ENCODE assay signal across 8 mouse cellular contexts in the genomic region with DNA sequence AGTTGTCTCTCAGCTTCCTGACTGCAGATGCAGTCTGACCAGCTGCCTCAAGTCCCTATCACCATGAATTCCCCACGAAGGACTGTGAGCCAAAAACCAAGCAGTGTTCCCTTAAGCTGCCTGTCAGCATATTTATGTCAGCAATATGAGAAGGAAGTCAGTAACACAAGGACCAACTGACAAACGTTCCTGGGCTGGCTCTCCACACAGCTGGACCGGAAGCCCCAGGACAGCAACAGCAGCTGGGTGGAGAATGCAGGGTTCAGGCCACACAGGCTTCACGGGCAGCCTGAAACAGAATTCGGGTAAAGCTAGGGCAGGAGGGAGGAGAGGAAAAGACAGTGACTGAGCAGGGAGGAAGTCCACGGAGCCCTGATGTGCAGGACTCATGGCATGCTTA. TPM values are rescaled to one million over a fixed set of nuclear protein-coding genes. Genes with fewer than 3 reads are reported as not detected.
DNase-seq lines count a peak whose midpoint lies in the region; ATAC-seq and TF ChIP-seq lines count a peak whose summit lies in the region.

No protein-coding gene starts in this region.

- peak; percentile 88 for DNase-seq in 416B (ENCODE audit: low read depth)
- no peak for DNase-seq in stomach, postnatal 0 days (ENCODE audit: low spot score)
- no peak for DNase-seq in midbrain, embryonic 14.5 days
- DNase-seq in embryo, embryonic 9.5 days (ENCODE audit: extremely low spot score), result no peak
- no peak for DNase-seq in hindbrain, embryonic 10.5 days (ENCODE audit: low spot score)

- 0 out of 2 replicates have a peak overlapping the region, but pooled peaks have one; percentile 1 for H3K4me2 ChIP-seq in intestine, embryonic 15.5 days (replicated peaks)
- no peak overlapping the region for H3K4me2 ChIP-seq in liver, embryonic 15.5 days
- no peak overlapping the region; the same call in 1 of the 2 replicates for H3K4me2 ChIP-seq in stomach, postnatal 0 days (replicated peaks; ENCODE audit: low read depth)
- no peak overlapping the region for H3K4me2 ChIP-seq in midbrain, embryonic 14.5 days (ENCODE audit: low read length)

- TF ChIP-seq CTCF in stomach, postnatal 0 days (IDR thresholded peaks at IDR 0.05; ENCODE audit: low read depth), result no peak

- peaks cover 18% of the 10 kb centered on the region for H3K4me1 ChIP-seq in intestine, embryonic 15.5 days (replicated peaks)
- peaks cover 50% of the 10 kb centered on the region for H3K4me1 ChIP-seq in liver, embryonic 15.5 days (replicated peaks)
- H3K4me1 ChIP-seq in stomach, postnatal 0 days (replicated peaks; ENCODE audit: control insufficient read depth, insufficient read depth), result 0 out of 2 replicates have a peak, but pooled peaks cover 2% of the 10 kb centered on the region
- H3K4me1 ChIP-seq in midbrain, embryonic 14.5 days (ENCODE audit: control insufficient read depth, insufficient read depth, low read length), result no peaks in the 10 kb centered on the region
- peaks cover 20% of the 10 kb centered on the region for H3K4me1 ChIP-seq in hindbrain, embryonic 10.5 days (replicated peaks)

- no peaks in the 10 kb centered on the region for H3K27me3 ChIP-seq in intestine, embryonic 15.5 days (replicated peaks)
- H3K27me3 ChIP-seq in liver, embryonic 15.5 days, result no peaks in the 10 kb centered on the region
- no peaks in the 10 kb centered on the region for H3K27me3 ChIP-seq in stomach, postnatal 0 days (ENCODE audit: control insufficient read depth, insufficient read depth, low read length)
- no peaks in the 10 kb centered on the region for H3K27me3 ChIP-seq in midbrain, embryonic 14.5 days (ENCODE audit: control insufficient read depth, insufficient read depth, low read length)
- no peaks in the 10 kb centered on the region for H3K27me3 ChIP-seq in hindbrain, embryonic 10.5 days (ENCODE audit: insufficient read depth, poor library complexity, severe bottlenecking)

- 0 out of 2 replicates have a peak, but pooled peaks have one; percentile 26 for ATAC-seq in erythroid progenitor cell, adult 5-6 weeks (replicated peaks; ENCODE audit: low FRiP score, poor library complexity, severe bottlenecking)
- peak; percentile 54 for ATAC-seq in intestine, embryonic 15.5 days
- peak; percentile 38; the same call in 1 of the 2 replicates for ATAC-seq in liver, embryonic 15.5 days (ENCODE audit: insufficient read depth)
- peak; percentile 56; the same call in 1 of the 2 replicates for ATAC-seq in stomach, postnatal 0 days (ENCODE audit: low FRiP score, low TSS enrichment)
- ATAC-seq in midbrain, embryonic 14.5 days (ENCODE audit: low FRiP score, low TSS enrichment), result no peak

- no peak overlapping the region for H3K9ac ChIP-seq in intestine, embryonic 15.5 days
- H3K9ac ChIP-seq in liver, embryonic 15.5 days, result no peak overlapping the region
- H3K9ac ChIP-seq in stomach, postnatal 0 days (ENCODE audit: low read length), result 0 out of 2 replicates have a peak overlapping the region, but pooled peaks have one; percentile 41
- no peak overlapping the region for H3K9ac ChIP-seq in midbrain, embryonic 14.5 days (replicated peaks; ENCODE audit: low read length)

- no peak overlapping the region for H3K4me3 ChIP-seq in intestine, embryonic 15.5 days (replicated peaks)
- H3K4me3 ChIP-seq in liver, embryonic 15.5 days (replicated peaks), result no peak overlapping the region
- no peak overlapping the region for H3K4me3 ChIP-seq in stomach, postnatal 0 days (ENCODE audit: low read depth, low read length)
- no peak overlapping the region for H3K4me3 ChIP-seq in midbrain, embryonic 14.5 days (replicated peaks; ENCODE audit: low read depth, low read length)
- no peak overlapping the region for H3K4me3 ChIP-seq in hindbrain, embryonic 10.5 days

- no peaks in the 10 kb centered on the region for H3K36me3 ChIP-seq in intestine, embryonic 15.5 days
- 0 out of 2 replicates have a peak, but pooled peaks cover 11% of the 10 kb centered on the region for H3K36me3 ChIP-seq in liver, embryonic 15.5 days (replicated peaks)
- no peaks in the 10 kb centered on the region for H3K36me3 ChIP-seq in stomach, postnatal 0 days (ENCODE audit: control insufficient read depth, insufficient read depth, low read length)
- H3K36me3 ChIP-seq in midbrain, embryonic 14.5 days (ENCODE audit: control insufficient read depth, insufficient read depth, low read length), result peaks cover 6% of the 10 kb centered on the region; the same call in 1 of the 2 replicates
- H3K36me3 ChIP-seq in hindbrain, embryonic 10.5 days, result peaks cover 10% of the 10 kb centered on the region; the same call in 1 of the 2 replicates

- WGBS in intestine, embryonic 15.5 days, result 30% methylated on average over 6 of the region's 6 CpGs
- WGBS in liver, embryonic 15.5 days (ENCODE audit: insufficient replicate concordance), result 13% methylated on average over 6 of the region's 6 CpGs
- 27% methylated on average over 6 of the region's 6 CpGs for WGBS in stomach, postnatal 0 days
- 71% methylated on average over 6 of the region's 6 CpGs for WGBS in midbrain, embryonic 14.5 days
- 69% methylated on average over 6 of the region's 6 CpGs for WGBS in hindbrain, embryonic 10.5 days

- TF ChIP-seq EP300 in stomach, postnatal 0 days (optimal IDR thresholded peaks at IDR 0.05), result no peak

- peak overlapping the region; percentile 56 for H3K27ac ChIP-seq in intestine, embryonic 15.5 days
- H3K27ac ChIP-seq in liver, embryonic 15.5 days (replicated peaks), result peak overlapping the region; percentile 56
- peak overlapping the region; percentile 71 for H3K27ac ChIP-seq in stomach, postnatal 0 days (replicated peaks)
- no peak overlapping the region for H3K27ac ChIP-seq in midbrain, embryonic 14.5 days (replicated peaks; ENCODE audit: low read depth, low read length)
- H3K27ac ChIP-seq in hindbrain, embryonic 10.5 days, result no peak overlapping the region

- H3K9me3 ChIP-seq in intestine, embryonic 15.5 days, result no peaks in the 10 kb centered on the region
- H3K9me3 ChIP-seq in liver, embryonic 15.5 days (replicated peaks), result no peaks in the 10 kb centered on the region
- H3K9me3 ChIP-seq in stomach, postnatal 0 days (ENCODE audit: control insufficient read depth, low read length), result no peaks in the 10 kb centered on the region
- H3K9me3 ChIP-seq in midbrain, embryonic 14.5 days (ENCODE audit: control insufficient read depth, low read length), result no peaks in the 10 kb centered on the region
- H3K9me3 ChIP-seq in hindbrain, embryonic 10.5 days, result no peaks in the 10 kb centered on the region

RNA-seq across cellular contexts. Expression of a gene that starts 7.6 kb away (rescaled TPM):
- 14.7 and 24.9 TPM in 2 replicates for total RNA-seq in erythroid progenitor cell, adult 5-6 weeks (2015; ENCODE audit: low replicate concordance)
- 7.6 and 18.9 TPM in 2 replicates for total RNA-seq in erythroid progenitor cell, adult 5-6 weeks (2017; ENCODE audit: low replicate concordance)
- polyA plus RNA-seq in intestine, embryonic 15.5 days (2015; fragmentation: Nextera tagmentation; extraction: Ambion mirVana), result 61.5 and 63.1 TPM in 2 replicates
- polyA plus RNA-seq in liver, embryonic 15.5 days (2015; fragmentation: Nextera tagmentation; extraction: Ambion mirVana), result 19.2 and 20.6 TPM in 2 replicates
- polyA plus RNA-seq in stomach, postnatal 0 days (2015; fragmentation: Nextera tagmentation; extraction: Ambion mirVana), result 28.5 and 34.8 TPM in 2 replicates
- 73.7 and 76.3 TPM in 2 replicates for polyA plus RNA-seq in midbrain, embryonic 14.5 days (2014; fragmentation: Nextera tagmentation; extraction: Ambion mirVana)
- 58.8 and 60.5 TPM in 2 replicates for polyA plus RNA-seq in hindbrain, embryonic 10.5 days (2016; fragmentation: Nextera tagmentation; extraction: Ambion mirVana)

RNA-seq across cellular contexts. Expression of a gene that starts 50.8 kb away (rescaled TPM):
- total RNA-seq in erythroid progenitor cell, adult 5-6 weeks (2015; ENCODE audit: low replicate concordance), result 115 and 116 TPM in 2 replicates
- 114 and 123 TPM in 2 replicates for total RNA-seq in erythroid progenitor cell, adult 5-6 weeks (2017; ENCODE audit: low replicate concordance)
- polyA plus RNA-seq in intestine, embryonic 15.5 days (2015; fragmentation: Nextera tagmentation; extraction: Ambion mirVana), result 8.1 and 8.7 TPM in 2 replicates
- polyA plus RNA-seq in liver, embryonic 15.5 days (2015; fragmentation: Nextera tagmentation; extraction: Ambion mirVana), result 4.3 and 4.4 TPM in 2 replicates
- 4.6 and 5.2 TPM in 2 replicates for polyA plus RNA-seq in stomach, postnatal 0 days (2015; fragmentation: Nextera tagmentation; extraction: Ambion mirVana)
- polyA plus RNA-seq in midbrain, embryonic 14.5 days (2014; fragmentation: Nextera tagmentation; extraction: Ambion mirVana), result 16.8 and 20.8 TPM in 2 replicates
- 7.8 and 9.5 TPM in 2 replicates for polyA plus RNA-seq in hindbrain, embryonic 10.5 days (2016; fragmentation: Nextera tagmentation; extraction: Ambion mirVana)

Comparison
In these comparisons a context has a peak if more than half of its experiments do, and no peak if none do; other contexts are left out.
1. H3K27ac ChIP-seq: peak in intestine, embryonic 15.5 days (single experiment), liver, embryonic 15.5 days (single experiment) and stomach, postnatal 0 days (single experiment); none in midbrain, embryonic 14.5 days (single experiment) and hindbrain, embryonic 10.5 days (single experiment).